ENCODE assay signal across 8 mouse cellular contexts in genomic region chr9:56637403-56637857, GRCm38 (mm10).
DNase-seq lines count a peak whose midpoint lies in the region; TF ChIP-seq lines count a peak whose summit lies in the region.
"Had no signal": no experiment of that assay in that cellular context is flagged by ENCODE, and none has a peak within 500 bp of the region (broad histone marks: within the 10 kb centered on the region; RNA-seq: fewer than 3 reads in every experiment).

No protein-coding gene starts in this region.

- TF ChIP-seq CTCF in left cerebral cortex, adult 2 months (IDR thresholded peaks at IDR 0.05), result no peak

- DNase-seq in thymus, postnatal 4 days, result peak; percentile 25
- no peak for DNase-seq in thymus, postnatal 25 days
- DNase-seq in frontal cortex, postnatal 36 days (ENCODE audit: low spot score in 2 of 2), result peak; percentile 77 to 81
- DNase-seq in left cerebral cortex, adult 2 months (ENCODE audit: extremely low spot score in 1 of 2, low spot score in 2 of 2), result peak; percentile 78 to 82
- peak; percentile 84 to 87 for DNase-seq in right cerebral cortex, postnatal 10 days (ENCODE audit: low spot score in 2 of 2)
- no peak for DNase-seq in embryo, embryonic 10 days (ENCODE audit: low spot score)
- no peak for DNase-seq in spleen, adult 18-20 months

- H3K27ac ChIP-seq in left cerebral cortex, adult 2 months, result peak overlapping the region; percentile 98
- H3K27ac ChIP-seq: liver, embryonic 14.5 days had no signal

- intact Hi-C loops in left cerebral cortex, adult 2 months (cut with DNase I), result loop anchor here (1.0 kb wide), 5 partner anchors 9 to 75 kb away; no protein-coding TSS in a partner anchor

- peak overlapping the region; percentile 32 for H3K4me3 ChIP-seq in left cerebral cortex, adult 2 months

Comparison
In these comparisons a context has a peak if more than half of its experiments do, and no peak if none do; other contexts are left out.
1. DNase-seq: peak in thymus, postnatal 4 days (single experiment), frontal cortex, postnatal 36 days (2 of 2), left cerebral cortex, adult 2 months (2 of 2) and right cerebral cortex, postnatal 10 days (2 of 2); none in thymus, postnatal 25 days (single experiment), embryo, embryonic 10 days (single experiment) and spleen, adult 18-20 months (0 of 2).